In genomic region chr14:50785251-50785637, GRCm38 (mm10) we compare ENCODE assay signal across 7 mouse cellular contexts. TPM values are rescaled to one million over a fixed set of nuclear protein-coding genes. Genes with fewer than 3 reads are reported as not detected.
DNase-seq lines count a peak whose midpoint lies in the region; ATAC-seq lines count a peak whose summit lies in the region.

TSS of gene Ttc5 (minus strand) at chr14:50785519.

- H3K4me1 ChIP-seq in intestine, embryonic 16.5 days (ENCODE audit: control insufficient read depth, insufficient read depth, low read length), result peaks cover 6% of the 10 kb centered on the region
- peaks cover 2% of the 10 kb centered on the region; the same call in 1 of the 2 replicates for H3K4me1 ChIP-seq in midbrain, embryonic 11.5 days (ENCODE audit: control insufficient read depth, insufficient read depth, low read length)

- intact Hi-C loops in left cerebral cortex, postnatal 36 days (cut with DNase I), result no loop called here

- H3K27ac ChIP-seq in intestine, embryonic 16.5 days (ENCODE audit: low read length), result peak within 1 kb of the TSS; percentile 59
- H3K27ac ChIP-seq in midbrain, embryonic 11.5 days (ENCODE audit: low read depth, low read length), result peak within 1 kb of the TSS; percentile 40; the same call in 1 of the 2 replicates

- H3K9me3 ChIP-seq in intestine, embryonic 16.5 days (ENCODE audit: control insufficient read depth, low read length), result no peaks in the 10 kb centered on the region
- no peaks in the 10 kb centered on the region for H3K9me3 ChIP-seq in midbrain, embryonic 11.5 days (ENCODE audit: control insufficient read depth, low read length)

- peak within 1 kb of the TSS; percentile 89 for H3K9ac ChIP-seq in intestine, embryonic 16.5 days (ENCODE audit: low read depth, low read length)
- H3K9ac ChIP-seq in midbrain, embryonic 11.5 days (ENCODE audit: low read length), result peak within 1 kb of the TSS; percentile 84

- peak within 1 kb of the TSS; percentile 91 for H3K4me3 ChIP-seq in intestine, embryonic 16.5 days (ENCODE audit: low read length)
- peak within 1 kb of the TSS; percentile 73 for H3K4me3 ChIP-seq in midbrain, embryonic 11.5 days (ENCODE audit: low read depth, low read length)

- no peaks in the 10 kb centered on the region for H3K27me3 ChIP-seq in intestine, embryonic 16.5 days (replicated peaks; ENCODE audit: control insufficient read depth, insufficient read depth, low read length)
- H3K27me3 ChIP-seq in midbrain, embryonic 11.5 days (ENCODE audit: control insufficient read depth, insufficient read depth, low read length), result no peaks in the 10 kb centered on the region

- peak; percentile 96 for ATAC-seq in intestine, embryonic 16.5 days
- peak; percentile 94 for ATAC-seq in midbrain, embryonic 11.5 days (ENCODE audit: low FRiP score)

- WGBS in intestine, embryonic 16.5 days, result under 1% methylated on average over 21 of the region's 21 CpGs
- whole genome bisulfite sequencing in midbrain, embryonic 11.5 days, result 1% methylated on average over 21 of the region's 21 CpGs

- peaks cover 9% of the 10 kb centered on the region for H3K36me3 ChIP-seq in intestine, embryonic 16.5 days (ENCODE audit: control insufficient read depth, insufficient read depth, low read length)
- peaks cover 3% of the 10 kb centered on the region for H3K36me3 ChIP-seq in midbrain, embryonic 11.5 days (ENCODE audit: control insufficient read depth, insufficient read depth, low read length)

- DNase-seq in adrenal gland, adult 8-10 months, result peak; percentile 77
- peak; percentile 94 for DNase-seq in embryo, embryonic 9.5 days (ENCODE audit: extremely low spot score)
- peak; percentile 70 to 88 for DNase-seq in gastrocnemius, postnatal 4 days (ENCODE audit: low spot score in 2 of 2)
- peak; percentile 89 for DNase-seq in left cerebral cortex, postnatal 36 days (ENCODE audit: low spot score in 2 of 2)
- peak; percentile 100 for DNase-seq in midbrain, embryonic 11.5 days (ENCODE audit: low spot score, missing footprints)
- DNase-seq in skeletal muscle tissue, adult 2 months (ENCODE audit: low read depth, low spot score), result peak; percentile 81

- peak within 1 kb of the TSS; percentile 63 for H3K4me2 ChIP-seq in intestine, embryonic 16.5 days (ENCODE audit: low read depth, low read length)
- H3K4me2 ChIP-seq in midbrain, embryonic 11.5 days, result peak within 1 kb of the TSS; percentile 51

RNA-seq across cellular contexts. Expression of gene Ttc5, which starts in this region (rescaled TPM):
- 10 to 100 TPM; 40.9 to 57.7 (median 53.5) TPM for total RNA-seq in adrenal gland, adult 8-10 months (2022)
- 10 to 100 TPM; 27.9 to 32.7 TPM for total RNA-seq in gastrocnemius, postnatal 4 days (2021)
- 52.6 and 60.4 TPM in 2 replicates for polyA plus RNA-seq in intestine, embryonic 16.5 days (2015; fragmentation: Nextera tagmentation; extraction: Ambion mirVana)
- total RNA-seq in left cerebral cortex, postnatal 36 days (2021), result 10 to 100 TPM; 55.2 to 67.9 TPM
- polyA plus RNA-seq in midbrain, embryonic 11.5 days (2014; fragmentation: Nextera tagmentation; extraction: Ambion mirVana), result 102 and 105 TPM in 2 replicates

Comparison
In these comparisons a context has a peak if more than half of its experiments do, and no peak if none do; other contexts are left out.
1. Peak in every context shown above with its lines: DNase-seq, ATAC-seq, H3K4me3 ChIP-seq and H3K27ac ChIP-seq.